Mouse (Mus musculus) gastrocnemius, adult 18-20 months (tissue): Measurements from ENCODE around the gene Spag8. TPM values are rescaled to one million over a fixed set of nuclear protein-coding genes. Genes with fewer than 3 reads are reported as not detected.

Experiments
- DNase-seq: peaks from one replicate; pipeline ENCODE4 v3.0.0; 2021; ENCODE audit warnings: low spot score
- long read RNA-seq, 2 experiments: library from polyadenylated mRNA; stranded (forward); transcript quantifications; one replicate each; pipeline ENCODE4 v2.0.0; 2021
- total RNA-seq, 2 experiments: library from RNA; stranded (reverse); gene quantifications; 2 replicates each; pipeline ENCODE4 v1.2.3; 2021

Spag8 gene
- not detected for total RNA-seq
- long read RNA-seq, experiment 1, result 0 reads
- long read RNA-seq, experiment 2, result 0 reads

- DNase-seq, result no peak
Observed at GRCm38 (mm10) chr4:43653161-43654015, at the start of gene Spag8. Gene Spag8 (minus strand): TSS chr4:43653594.

- DNase-seq, result no peak
Observed at GRCm38 (mm10) chr4:43700707-43701106, 47.3 kb upstream of the Spag8 start, which contains the start of gene Olfr70. Gene Olfr70 (minus strand): TSS chr4:43700807.

DNA sequence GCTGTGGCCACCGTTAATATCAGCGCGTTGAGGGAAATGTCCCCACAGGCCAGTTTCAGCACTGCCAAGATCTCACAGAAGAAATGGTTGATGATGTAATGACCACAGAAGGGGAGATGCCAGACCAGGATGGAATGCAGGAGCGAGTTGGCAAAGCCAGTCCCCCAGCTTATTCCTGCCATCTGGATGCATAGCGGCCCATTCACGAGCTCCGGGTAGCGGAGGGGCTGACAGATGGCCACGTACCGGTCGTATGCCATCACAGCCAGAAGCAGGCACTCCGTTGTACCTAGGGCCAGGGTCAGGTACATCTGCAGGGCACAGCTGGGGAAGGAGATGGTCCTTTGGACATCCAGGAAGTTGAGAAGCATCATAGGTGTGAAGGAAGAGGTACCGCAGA, 43.2 kb upstream of the Spag8 start:
- DNase-seq, result no peak

DNA sequence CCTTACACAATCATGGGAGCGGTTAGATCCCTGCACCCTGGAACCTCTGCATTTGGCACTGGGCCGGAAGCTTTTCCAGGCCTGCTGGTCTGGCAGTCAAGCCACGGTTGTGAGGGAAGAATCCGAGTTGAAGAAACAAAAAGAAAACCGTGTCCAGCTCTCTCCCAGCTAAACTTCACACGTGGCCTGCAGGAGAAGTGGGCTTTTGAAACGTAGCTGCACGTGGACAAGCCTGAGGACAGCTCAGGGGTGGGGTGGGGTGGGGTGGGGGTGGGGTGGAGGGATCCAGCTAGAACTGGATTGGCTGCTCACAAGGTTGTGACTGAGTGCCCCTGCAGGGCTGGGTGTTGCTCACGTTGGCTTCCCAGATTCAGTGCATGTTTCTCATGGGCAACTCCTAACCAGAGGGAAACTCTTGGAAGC, 41.9 kb upstream of the Spag8 start:
- DNase-seq, result peak; percentile 58

- no peak for DNase-seq
Observed at GRCm38 (mm10) chr4:43694439-43695248, 41.2 kb upstream of the Spag8 start.

DNA sequence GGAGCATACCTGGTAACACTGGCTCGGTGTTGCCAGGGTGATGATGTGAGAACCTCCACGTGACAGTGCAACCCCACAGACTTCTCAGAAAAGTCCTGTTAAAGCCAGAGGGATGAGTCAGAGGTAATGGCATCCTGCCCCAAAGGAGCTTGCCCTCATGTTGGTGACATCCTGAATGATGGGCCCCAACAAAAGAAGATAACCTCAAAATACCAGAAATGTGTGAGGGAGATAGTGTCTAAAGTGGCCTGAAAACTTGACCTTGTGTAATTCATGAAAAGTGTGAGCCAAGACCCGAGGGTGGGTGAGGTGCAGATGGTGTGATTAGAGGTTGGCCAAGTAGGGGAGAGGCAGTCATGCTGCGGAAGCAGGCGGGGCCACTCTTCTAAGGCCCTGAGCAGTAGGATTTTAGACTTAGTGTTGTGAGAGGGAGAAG, 40.4 kb upstream of the Spag8 start:
- peak; percentile 33 for DNase-seq

GRCm38 (mm10) chr4:43691026-43691425, 37.6 kb upstream of the Spag8 start:
- no peak for DNase-seq

GRCm38 (mm10) chr4:43690021-43690420, 36.6 kb upstream of the Spag8 start:
- DNase-seq, result no peak

DNA sequence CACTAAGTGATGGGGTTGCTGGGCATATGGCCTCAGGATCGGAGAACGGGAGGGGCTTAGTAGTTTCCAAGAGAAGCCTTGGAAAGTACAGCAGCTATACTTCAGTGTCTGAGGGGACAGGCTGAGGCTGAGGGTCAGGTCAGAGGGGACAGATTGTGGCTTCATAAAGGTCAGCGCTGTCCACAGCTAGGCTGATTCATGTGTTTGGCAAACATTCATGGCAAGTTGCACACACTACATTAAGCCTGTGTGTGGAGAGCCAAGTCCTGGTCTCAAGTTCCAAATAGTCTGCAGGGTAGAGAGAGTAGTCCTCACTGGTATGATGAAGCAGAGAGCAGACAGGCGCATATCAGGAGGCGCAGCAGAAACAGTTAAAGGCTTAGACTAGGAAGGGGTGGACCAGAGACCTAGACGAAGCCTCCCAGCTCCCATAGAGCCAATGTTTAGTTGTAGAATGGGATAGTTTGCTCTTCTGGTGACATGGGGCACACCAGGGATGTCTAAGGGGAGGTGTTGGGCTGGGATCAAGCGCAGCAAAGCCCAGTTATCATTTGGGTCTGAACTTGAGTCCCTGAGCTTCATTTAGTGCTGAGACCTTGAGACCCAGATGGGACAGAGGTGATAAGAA, 26.1 kb upstream of the Spag8 start:
- DNase-seq, result peak; percentile 92

- DNase-seq, result no peak
Observed at GRCm38 (mm10) chr4:43678541-43678940, 25.1 kb upstream of the Spag8 start.

GRCm38 (mm10) chr4:43675608-43676007, 22.2 kb upstream of the Spag8 start:
- no peak for DNase-seq

DNA sequence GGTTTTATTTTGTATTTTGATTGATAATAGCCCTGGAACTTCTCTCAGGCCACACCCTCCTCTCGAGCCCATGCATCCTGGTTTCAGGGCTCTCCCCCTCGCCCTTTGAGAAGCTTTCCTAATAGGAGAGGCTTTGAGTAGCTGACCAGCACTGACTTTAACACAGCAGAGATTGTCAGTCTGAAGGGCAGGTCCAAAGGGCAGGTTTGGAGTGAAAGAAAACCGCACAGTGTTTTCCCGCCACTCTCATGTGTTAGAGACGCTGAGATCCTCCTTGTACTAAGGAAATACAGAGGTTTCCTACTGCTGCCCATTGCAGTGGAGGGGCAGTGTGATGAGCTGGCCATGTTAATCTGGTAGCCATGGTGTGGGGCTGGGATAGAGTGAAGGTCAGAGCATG, 21.6 kb upstream of the Spag8 start:
- no peak for DNase-seq

DNA sequence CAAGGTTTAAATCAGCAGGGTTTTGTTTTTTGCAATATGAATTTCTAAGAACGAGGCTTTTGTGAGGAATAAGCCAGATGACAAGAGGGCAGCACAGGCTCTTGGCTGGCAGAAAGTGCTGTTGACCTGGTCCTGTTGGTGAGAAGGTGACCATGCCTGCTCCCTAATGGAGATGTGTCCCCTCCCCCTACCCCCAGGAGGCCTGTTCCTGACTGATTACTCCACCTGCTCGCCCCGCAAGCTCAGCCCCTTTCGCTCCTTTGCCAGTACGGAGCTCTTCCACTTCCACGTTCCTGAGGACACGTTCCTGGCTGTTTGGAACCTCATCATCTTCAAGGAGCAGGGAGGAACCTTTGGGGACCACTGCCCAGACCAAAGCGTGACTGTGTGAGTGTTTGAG, 20.3 kb upstream of the Spag8 start:
- no peak for DNase-seq

- DNase-seq, result peak; percentile 90
Observed at GRCm38 (mm10) chr4:43672070-43672469, 18.7 kb upstream of the Spag8 start.

DNA sequence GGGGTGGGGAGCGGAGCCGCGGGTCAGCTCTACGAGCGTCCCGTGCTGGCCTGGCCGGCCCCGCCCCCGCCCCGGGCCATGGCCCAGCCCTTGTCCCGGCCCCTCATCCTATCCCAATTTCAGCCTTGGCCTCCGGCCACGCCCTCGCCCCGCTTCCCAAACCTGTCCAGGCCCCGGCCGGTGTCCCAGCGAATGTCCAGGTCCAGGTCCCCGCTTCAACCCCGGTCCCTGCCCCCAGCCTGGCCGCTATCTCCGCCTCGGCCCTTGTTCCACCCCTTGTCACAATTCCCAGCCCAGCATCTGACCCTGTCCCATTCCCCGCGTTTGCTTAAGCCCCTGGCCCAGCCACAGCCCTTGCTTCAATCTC, 16.0 kb upstream of the Spag8 start:
- DNase-seq, result peak; percentile 61

DNA sequence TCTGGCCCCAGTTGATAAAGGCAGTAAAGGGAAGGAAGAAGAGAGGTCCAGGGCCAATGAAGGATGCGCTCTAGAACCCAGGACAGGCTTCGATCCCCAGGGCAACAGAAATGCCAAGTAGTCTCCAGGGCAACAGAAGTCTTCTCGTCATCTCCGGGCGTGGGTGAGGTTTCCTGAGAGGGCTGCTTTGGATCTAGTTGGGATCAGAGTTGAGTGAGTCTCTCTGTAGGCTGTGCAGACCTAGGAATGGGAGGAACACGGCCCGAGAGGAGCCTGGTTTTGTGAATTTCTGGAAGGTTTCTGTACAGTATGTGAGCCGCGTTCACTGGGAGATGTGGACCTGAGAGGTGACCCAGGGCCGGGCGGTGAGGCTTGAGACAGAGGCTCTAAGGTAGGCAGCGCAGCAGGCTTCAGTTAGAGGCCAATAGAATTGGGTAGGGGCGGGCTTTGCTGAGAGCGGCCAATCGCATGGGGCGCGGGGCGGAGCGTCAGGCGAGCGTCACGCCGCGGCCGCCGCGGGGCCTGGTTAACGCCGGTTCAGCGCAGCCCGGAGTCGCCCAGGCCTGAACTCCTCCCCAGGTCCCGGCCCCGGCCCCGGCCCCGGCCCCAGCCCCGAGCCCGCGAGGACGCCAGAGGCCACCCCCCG, 15.5 kb upstream of the Spag8 start, which contains the start of the genes Tmem8b and Fam221b:
TSS of gene Tmem8b (plus strand) at position 190 of the 646 bp plus-strand sequence.
TSS of gene Fam221b (minus strand) at position 364 of the 646 bp plus-strand sequence.
- peak; percentile 90 for DNase-seq

DNA sequence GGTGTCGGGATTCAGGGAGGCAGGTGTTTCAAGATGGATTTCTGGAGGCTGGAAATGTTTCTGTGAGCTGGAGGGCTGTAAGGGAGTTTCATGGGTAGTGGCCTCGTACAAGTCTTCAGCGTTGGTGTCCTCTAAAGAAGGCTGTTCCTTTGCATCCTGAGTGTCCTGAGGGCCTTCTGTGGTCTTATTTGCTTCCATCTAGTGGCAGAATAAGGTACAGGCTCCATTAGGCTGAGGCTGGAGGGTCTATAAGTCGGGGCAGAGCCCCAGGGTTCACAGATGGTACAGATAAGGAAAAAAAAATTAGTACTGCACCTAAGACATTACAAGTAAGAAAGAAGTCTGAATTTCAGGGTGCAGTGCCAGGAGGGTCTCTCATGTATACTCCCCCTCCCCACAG, 13.0 kb upstream of the Spag8 start:
- DNase-seq, result no peak

- no peak for DNase-seq
Observed at GRCm38 (mm10) chr4:43657146-43657545, 3.8 kb upstream of the Spag8 start.

DNA sequence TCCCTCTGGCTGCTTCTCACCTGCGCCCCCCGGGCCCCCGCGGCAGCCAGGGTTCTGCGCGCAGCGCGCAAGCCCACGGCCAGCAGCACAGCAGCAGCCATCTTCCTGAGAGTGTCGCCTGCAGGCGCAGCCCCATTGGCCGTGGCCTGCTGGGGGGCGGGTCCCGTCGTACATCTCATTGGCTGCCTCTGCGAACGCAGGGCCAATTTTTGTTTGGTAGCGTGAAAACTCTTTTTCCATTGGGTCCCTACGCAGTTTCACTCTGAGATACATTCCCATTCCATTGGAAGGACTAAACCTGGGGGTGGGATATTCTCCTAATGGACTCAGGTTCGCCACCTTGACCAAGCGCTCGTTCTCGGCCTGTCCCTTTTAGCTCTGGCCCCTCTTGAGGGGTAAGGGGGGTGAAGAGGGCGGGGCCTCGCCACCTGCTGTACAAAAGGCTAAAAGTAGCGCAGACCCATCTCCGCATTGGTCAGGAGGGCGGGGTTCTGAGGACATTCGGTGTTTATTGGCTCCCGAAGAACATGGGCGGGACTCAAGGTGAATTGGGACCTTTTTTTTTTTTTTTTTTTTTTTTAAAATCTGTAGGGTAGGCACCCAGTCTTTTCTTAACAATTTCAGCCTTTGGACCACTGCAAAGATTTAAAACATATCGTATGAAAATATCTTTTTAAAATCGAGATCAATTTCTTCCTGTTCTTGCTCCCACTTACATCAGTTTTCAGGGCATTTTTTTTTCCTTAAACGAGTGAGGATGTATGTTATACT, 3.1 kb upstream of the Spag8 start, which contains the start of gene Hint2:
TSS of gene Hint2 (minus strand) at position 128 of the 771 bp plus-strand sequence.
- DNase-seq, result peak; percentile 95

DNA sequence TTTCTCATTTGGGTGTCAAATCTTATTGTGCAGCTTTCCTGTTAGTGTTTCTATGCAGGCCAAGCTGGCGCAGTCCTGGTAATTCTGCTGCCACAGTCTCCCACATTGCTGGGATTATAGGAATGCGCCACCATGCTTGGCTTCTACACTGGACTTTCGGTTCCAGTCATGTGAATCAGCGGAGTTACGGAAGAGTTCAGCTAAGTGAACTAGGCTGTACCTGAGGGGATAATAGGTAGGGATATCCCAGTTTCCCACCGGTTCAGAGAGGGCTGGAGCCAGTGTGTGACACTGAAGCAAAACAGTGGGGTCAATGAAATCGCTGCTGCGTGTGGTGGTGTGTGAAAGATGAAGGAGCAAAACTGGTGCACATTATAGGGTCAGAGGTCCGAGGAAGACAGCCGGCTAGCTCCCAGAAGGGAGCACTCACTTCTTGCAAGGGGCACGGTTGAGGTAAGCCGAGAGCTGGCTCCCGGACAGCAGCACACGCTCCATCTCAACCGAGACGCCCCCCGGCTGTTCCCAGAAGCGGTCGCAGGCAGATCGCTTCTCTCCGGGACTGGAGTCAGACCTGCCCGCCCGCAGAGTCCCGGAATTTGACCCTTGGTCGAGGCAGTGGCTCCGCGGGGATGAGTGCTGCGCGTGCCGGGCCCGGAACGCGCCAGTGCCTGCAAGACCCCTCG, 2.4 kb upstream of the Spag8 start:
- no peak for DNase-seq
